Mouse (Mus musculus): ENCODE measurements around the gene Adck2.

- no peak for TF ChIP-seq CTCF (IDR thresholded peaks at IDR 0.05; ENCODE audit: extremely low read depth, insufficient read depth, low read length)
- no peak for TF ChIP-seq POLR2A (IDR thresholded peaks at IDR 0.05; ENCODE audit: extremely low read depth, insufficient read depth, low read length)
Measured at GRCm38 (mm10) chr6:39542631-39543597, 30.8 kb upstream of the Adck2 start.
